Mouse (Mus musculus) stomach, postnatal 0 days (tissue): ENCODE measurements around the gene Hist1h3g. TPM values are rescaled to one million over a fixed set of nuclear protein-coding genes. Genes with fewer than 3 reads are reported as not detected.
"Not testable (repeated sequence)": the region's sequence is repeated elsewhere in the genome, so short reads cannot be mapped to it uniquely, and the experiment has no call there.

ENCODE experiments used
- ATAC-seq: fragments of 200-750 bp; cut with Nextera tagmentation; 2 replicates; pipeline ENCODE4 v1.8.0; 2017; ENCODE audit not compliant: low FRiP score, low TSS enrichment
- DNase-seq: peaks from one replicate; pipeline ENCODE4 v3.0.0-alpha.2; 2016; ENCODE audit warnings: low spot score
- H3K27ac ChIP-seq: fragments of 300-500 bp; sonication (generic); replicated peaks from 2 replicates; pipeline ENCODE4 v1.5.1; 2014; ENCODE audit warnings: mild to moderate bottlenecking, control low read depth
- H3K27me3 ChIP-seq: fragments of 300-500 bp; sonication (generic); 2 replicates; pipeline ENCODE4 v1.6.1; 2014; ENCODE audit warnings: low read length; ENCODE audit not compliant: control insufficient read depth, insufficient read depth
- H3K36me3 ChIP-seq: fragments of 300-500 bp; sonication (generic); 2 replicates; pipeline ENCODE4 v1.6.1; 2014; ENCODE audit warnings: low read length, mixed read lengths; ENCODE audit not compliant: control insufficient read depth, insufficient read depth
- H3K4me1 ChIP-seq: fragments of 300-500 bp; sonication (generic); replicated peaks from 2 replicates; pipeline ENCODE4 v1.6.1; 2014; ENCODE audit warnings: antibody characterized with exemption; ENCODE audit not compliant: control insufficient read depth, insufficient read depth
- H3K4me2 ChIP-seq: fragments of 300-500 bp; sonication (generic); replicated peaks from 2 replicates; pipeline ENCODE4 v1.6.1; 2014; ENCODE audit warnings: low read depth, mild to moderate bottlenecking, control low read depth, moderate library complexity
- H3K4me3 ChIP-seq: fragments of 300-500 bp; sonication (generic); 2 replicates; pipeline ENCODE4 v1.5.1; 2014; ENCODE audit warnings: low read depth, low read length, control low read depth
- H3K9ac ChIP-seq: fragments of 300-500 bp; sonication (generic); 2 replicates; pipeline ENCODE4 v1.6.1; 2014; ENCODE audit warnings: mild to moderate bottlenecking, low read length, control low read depth, mixed read lengths
- H3K9me3 ChIP-seq: fragments of 300-500 bp; sonication (generic); 2 replicates; pipeline ENCODE4 v1.6.1; 2016; ENCODE audit warnings: low read length; ENCODE audit not compliant: control insufficient read depth
- CTCF ChIP-seq: IDR thresholded peaks from 2 replicates; pipeline ENCODE4 v1.5.1; 2016; ENCODE audit warnings: antibody characterized with exemption, low read depth, mild to moderate bottlenecking, moderate library complexity
- EP300 ChIP-seq: optimal IDR thresholded peaks from 2 replicates; pipeline ENCODE3; 2016; ENCODE audit warnings: antibody characterized with exemption
- WGBS: fragments of 180-500 bp; shearing (Covaris S2); extraction: QIAGEN DNeasy Blood & Tissue Kit; methylation state at CpG from one replicate; pipeline ENCODE4 v1.1.7; 2014; 5-methylcytosine and 5-hydroxymethylcytosine counted together
- polyA plus RNA-seq: library from polyadenylated mRNA; unstranded; fragments of >200 nt; fragmentation: Nextera tagmentation; extraction: Ambion mirVana; gene quantifications from 2 replicates; pipeline ENCODE4 v1.2.1, GENCODE M21; 2015

Gene Hist1h3g
- polyA plus RNA-seq, 1 experiment from 2014 or later, result 3.4 TPM

- Histone ChIP-seq H3K4me2 (peak overlapping the region; percentile 85), H3K36me3 (no peaks in the 10 kb centered on the region), H3K9ac (peak overlapping the region; percentile 89), H3K4me3 (peak overlapping the region; percentile 66), H3K4me1 (no peaks in the 10 kb centered on the region), H3K27me3 (no peaks in the 10 kb centered on the region), H3K9me3 (no peaks in the 10 kb centered on the region), H3K27ac (peak overlapping the region; percentile 96)
- 16% methylated on average over 9 of the region's 9 CpGs for WGBS
- DNase-seq, result no peak
- ATAC-seq, result no peak
- TF ChIP-seq CTCF (no peak), EP300 (no peak)
Observed at GRCm38 (mm10) chr13:23554393-23554792, 19.2 kb downstream of the Hist1h3g start.

GRCm38 (mm10) chr13:23554925-23555838 is 20.0 kb downstream of the Hist1h3g start:
- Histone ChIP-seq H3K4me3 (peak overlapping the region; percentile 66), H3K4me1 (no peaks in the 10 kb centered on the region), H3K36me3 (no peaks in the 10 kb centered on the region), H3K9ac (peak overlapping the region; percentile 89), H3K27ac (peak overlapping the region; percentile 96), H3K27me3 (no peaks in the 10 kb centered on the region), H3K9me3 (no peaks in the 10 kb centered on the region), H3K4me2 (peak overlapping the region; percentile 85)
- DNase-seq (peak; percentile 86), ATAC-seq (peak; percentile 90)
- under 1% methylated on average over 50 of the region's 54 CpGs for WGBS
- TF ChIP-seq EP300, result peak; percentile 56
- no peak for TF ChIP-seq CTCF

- WGBS, result under 1% methylated on average over 18 of the region's 18 CpGs
- Histone ChIP-seq H3K4me2 (peak overlapping the region; percentile 85), H3K27ac (peak overlapping the region; percentile 96), H3K9ac (peak overlapping the region; percentile 89), H3K9me3 (no peaks in the 10 kb centered on the region), H3K4me1 (no peaks in the 10 kb centered on the region), H3K4me3 (peak overlapping the region; percentile 66), H3K27me3 (no peaks in the 10 kb centered on the region), H3K36me3 (no peaks in the 10 kb centered on the region)
- DNase-seq, result peak; percentile 73
- TF ChIP-seq CTCF, result no peak
- peak; percentile 82 for TF ChIP-seq EP300
- peak; percentile 76 for ATAC-seq
Observed at GRCm38 (mm10) chr13:23555839-23556416, 20.7 kb downstream of the Hist1h3g start.

- Histone ChIP-seq H3K4me3 (no peak overlapping the region), H3K27ac (no peak overlapping the region; the same call in 1 of the 2 replicates), H3K4me1 (no peaks in the 10 kb centered on the region), H3K4me2 (no peak overlapping the region), H3K9me3 (no peaks in the 10 kb centered on the region), H3K36me3 (no peaks in the 10 kb centered on the region), H3K9ac (no peak overlapping the region), H3K27me3 (no peaks in the 10 kb centered on the region)
- TF ChIP-seq EP300 (no peak), CTCF (no peak)
- no peak for ATAC-seq
- 63% methylated on average over 3 of the region's 3 CpGs for WGBS
- no peak for DNase-seq
Observed at GRCm38 (mm10) chr13:23556906-23557305, 21.7 kb downstream of the Hist1h3g start.

- not testable (repeated sequence) for DNase-seq, H3K9ac ChIP-seq, ATAC-seq
Observed at GRCm38 (mm10) chr13:23560699-23561098, 25.5 kb downstream of the Hist1h3g start.

GRCm38 (mm10) chr13:23561531-23561882 is 26.3 kb downstream of the Hist1h3g start:
- H3K9ac ChIP-seq, result not testable (repeated sequence)
- 0% methylated on average over 2 of the region's 5 CpGs for WGBS

More at GRCm38 (mm10) chr13:23560699-23561098, 25.5 kb downstream of the Hist1h3g start:
- H3K27me3 ChIP-seq, H3K9me3 ChIP-seq, H3K36me3 ChIP-seq, H3K4me3 ChIP-seq, H3K4me1 ChIP-seq, H3K4me2 ChIP-seq, H3K27ac ChIP-seq: not testable (repeated sequence)
- 18% methylated on average over 2 of the region's 2 CpGs for WGBS

More at GRCm38 (mm10) chr13:23561531-23561882, 26.3 kb downstream of the Hist1h3g start:
- not testable (repeated sequence) for H3K4me1 ChIP-seq, H3K9me3 ChIP-seq, H3K27me3 ChIP-seq, ATAC-seq, DNase-seq, H3K36me3 ChIP-seq
- Histone ChIP-seq H3K4me2 (peak overlapping the region; percentile 51), H3K27ac (0 out of 2 replicates have a peak overlapping the region, but pooled peaks have one; percentile 97), H3K4me3 (peak overlapping the region; percentile 42)
